Mouse (Mus musculus): ENCODE results near the gene Grasp. TPM values are rescaled to one million over a fixed set of nuclear protein-coding genes. Genes with fewer than 3 reads are reported as not detected.

The Grasp gene
- polyA plus RNA-seq, 1 experiment from 2014 or later: 15.1 TPM

DNA sequence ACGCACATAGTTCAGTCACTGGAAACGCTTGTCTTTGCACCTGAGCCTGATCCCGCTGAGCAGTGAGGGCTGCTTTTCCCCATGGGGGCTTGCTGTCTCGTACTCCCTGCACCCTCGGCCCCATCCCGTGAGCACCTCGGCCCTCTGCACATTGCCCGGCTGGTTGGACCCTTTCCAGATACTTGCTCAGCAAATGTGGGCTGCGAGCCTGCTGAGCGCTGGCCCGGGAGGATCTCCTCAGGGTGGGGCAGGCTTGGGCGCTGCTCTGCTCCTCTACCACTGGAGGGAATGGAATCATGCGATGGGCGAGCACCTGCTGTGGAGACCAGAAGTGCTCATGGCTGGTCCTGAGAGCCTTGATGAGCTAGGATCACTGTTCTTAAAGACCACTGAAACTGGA lies 11.6 kb upstream of the Grasp start:
- 67% methylated on average over 14 of the region's 14 CpGs for WGBS
- Histone ChIP-seq H3K4me2 (replicated peaks) (no peak overlapping the region), H3K27ac (replicated peaks) (no peak overlapping the region), H3K9me3 (replicated peaks) (no peaks in the 10 kb centered on the region), H3K36me3 (peaks cover 48% of the 10 kb centered on the region), H3K9ac (no peak overlapping the region), H3K4me1 (peaks cover 4% of the 10 kb centered on the region; the same call in 1 of the 2 replicates), H3K4me3 (replicated peaks) (no peak overlapping the region), H3K27me3 (no peaks in the 10 kb centered on the region)
- ATAC-seq (ENCODE audit: insufficient number of reproducible peaks, low FRiP score, low TSS enrichment, low read depth): peak; percentile 58; the same call in 1 of the 2 replicates

DNA sequence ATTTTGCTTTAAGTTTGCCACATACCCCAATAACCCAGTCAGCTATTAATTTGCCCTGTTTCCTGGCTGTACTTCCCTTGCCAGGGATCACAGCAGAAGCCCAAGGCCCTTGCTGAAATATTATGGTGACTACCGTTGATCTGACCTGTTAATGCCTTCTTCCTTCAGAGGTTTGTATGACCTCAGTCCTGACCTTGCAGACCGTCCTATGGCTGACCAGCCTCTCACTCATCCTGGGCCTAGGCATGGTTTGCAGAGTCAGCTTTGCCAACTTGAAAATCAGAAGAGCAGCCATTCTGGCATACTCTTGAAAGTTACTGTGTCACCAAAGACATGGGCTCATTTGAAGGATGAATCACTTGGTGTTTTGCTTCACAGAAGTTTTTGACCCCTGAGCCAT lies 8.9 kb upstream of the Grasp start:
- no peak overlapping the region for H3K9ac ChIP-seq
- peaks cover 26% of the 10 kb centered on the region for H3K36me3 ChIP-seq
- H3K4me3 ChIP-seq (replicated peaks): no peak overlapping the region
- no peak for ATAC-seq (ENCODE audit: insufficient number of reproducible peaks, low FRiP score, low TSS enrichment, low read depth)
- no peaks in the 10 kb centered on the region for H3K27me3 ChIP-seq
- H3K27ac ChIP-seq (replicated peaks): no peak overlapping the region
- peaks cover 10% of the 10 kb centered on the region for H3K4me1 ChIP-seq
- H3K4me2 ChIP-seq (replicated peaks): no peak overlapping the region
- WGBS: 70% methylated on average over 2 of the region's 2 CpGs
- no peaks in the 10 kb centered on the region for H3K9me3 ChIP-seq (replicated peaks)

DNA sequence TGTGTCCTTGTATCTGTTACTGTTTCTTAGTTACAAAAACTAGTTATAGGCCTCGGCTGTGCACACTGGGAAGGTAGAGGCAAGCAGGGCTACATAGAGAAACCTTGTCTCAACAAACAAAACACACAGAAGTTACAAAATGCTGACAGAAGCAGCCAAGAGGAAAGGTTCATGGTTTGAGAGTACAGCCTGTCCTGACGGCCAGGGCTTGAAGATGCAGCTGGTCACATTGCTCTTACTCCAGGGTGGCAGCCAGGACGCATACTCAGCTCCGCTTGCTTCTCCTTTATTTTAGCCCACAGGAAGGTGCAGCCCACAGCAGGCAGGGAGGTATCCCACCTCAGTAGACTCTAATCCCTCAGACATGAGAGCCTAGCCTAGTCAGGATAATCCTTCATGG lies 8.0 kb upstream of the Grasp start:
- 72% methylated on average over 4 of the region's 4 CpGs for WGBS
- ATAC-seq (ENCODE audit: insufficient number of reproducible peaks, low FRiP score, low TSS enrichment, low read depth): no peak

DNA sequence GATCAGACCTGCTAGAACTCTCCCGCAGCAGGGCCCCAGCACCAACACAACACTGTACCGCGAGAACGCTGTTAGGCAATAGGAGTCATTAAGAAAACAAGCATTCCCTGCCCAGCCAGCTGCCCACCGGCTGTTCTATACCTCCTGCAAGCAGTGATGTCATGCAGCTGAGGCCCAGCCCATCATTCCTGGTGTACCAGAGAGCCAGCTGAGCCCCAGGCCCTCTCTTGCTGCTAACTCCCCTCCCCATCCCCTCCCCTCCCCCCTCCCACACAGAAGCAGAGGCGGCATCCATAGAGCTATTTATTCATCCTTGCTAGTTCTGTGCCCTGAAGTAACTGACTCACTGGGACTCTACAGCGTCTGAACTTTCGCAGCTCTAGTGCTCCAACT lies 3.1 kb upstream of the Grasp start:
- Histone ChIP-seq H3K4me3 (replicated peaks) (peak overlapping the region; percentile 26; the same call in 1 of the 2 replicates), H3K9me3 (replicated peaks) (no peaks in the 10 kb centered on the region), H3K9ac (no peak overlapping the region), H3K27me3 (no peaks in the 10 kb centered on the region), H3K27ac (replicated peaks) (peak overlapping the region; percentile 88), H3K4me2 (replicated peaks) (peak overlapping the region; percentile 37), H3K4me1 (peaks cover 58% of the 10 kb centered on the region), H3K36me3 (no peaks in the 10 kb centered on the region)
- WGBS: 2% methylated on average over 8 of the region's 8 CpGs
- ATAC-seq (ENCODE audit: insufficient number of reproducible peaks, low FRiP score, low TSS enrichment, low read depth): peak; percentile 69

More for the DNA sequence above, 8.0 kb upstream of the Grasp start:
- H3K9me3 ChIP-seq (replicated peaks): no peaks in the 10 kb centered on the region
- no peak overlapping the region for H3K9ac ChIP-seq
- no peaks in the 10 kb centered on the region for H3K27me3 ChIP-seq
- peaks cover 17% of the 10 kb centered on the region for H3K36me3 ChIP-seq
- H3K4me3 ChIP-seq (replicated peaks): no peak overlapping the region
- no peak overlapping the region for H3K27ac ChIP-seq (replicated peaks)
- no peak overlapping the region for H3K4me2 ChIP-seq (replicated peaks)
- peaks cover 19% of the 10 kb centered on the region for H3K4me1 ChIP-seq

DNA sequence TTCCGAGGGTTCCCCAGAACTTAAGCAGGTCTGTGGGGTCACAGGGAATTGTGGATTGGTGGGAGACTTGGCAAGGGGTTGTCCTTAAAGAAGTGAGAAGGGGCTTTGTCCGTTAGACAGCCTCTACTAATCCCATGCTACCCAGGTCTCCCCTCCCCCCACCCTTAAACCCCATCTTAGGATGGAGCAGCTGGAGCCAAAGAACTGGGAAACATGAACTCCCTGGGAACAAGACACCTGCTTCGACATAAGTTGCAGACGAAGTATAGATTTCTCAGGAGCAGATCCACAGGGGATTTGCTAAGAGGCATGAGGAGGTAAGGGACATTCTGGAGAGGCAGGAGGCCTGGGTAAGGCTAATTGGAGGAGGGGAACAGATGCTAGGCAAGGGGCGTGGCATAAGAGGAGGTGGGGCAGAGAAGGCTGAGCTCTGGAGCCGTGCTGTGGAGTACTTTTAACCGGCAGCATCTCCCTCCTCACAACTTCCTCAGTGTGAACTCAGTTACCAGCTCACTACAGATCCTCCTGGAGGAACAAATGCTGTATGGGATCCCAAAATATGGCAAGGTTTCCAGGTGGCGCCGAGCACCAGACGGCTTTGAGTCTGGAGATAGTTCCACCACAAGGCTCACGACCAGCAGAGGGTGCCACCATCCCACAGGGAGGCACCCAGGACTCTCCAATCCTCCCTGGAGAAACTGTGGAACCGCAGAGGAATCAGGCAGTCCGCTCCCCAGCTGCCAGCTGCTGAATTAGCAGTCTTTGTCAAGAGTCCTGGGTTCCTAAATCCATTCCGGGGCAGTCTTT lies 2.5 kb upstream of the Grasp start:
- peak overlapping the region; percentile 88 for H3K27ac ChIP-seq (replicated peaks)
- 1% methylated on average over 14 of the region's 14 CpGs for WGBS
- H3K4me2 ChIP-seq (replicated peaks): peak overlapping the region; percentile 37
- H3K9me3 ChIP-seq (replicated peaks): no peaks in the 10 kb centered on the region
- peak overlapping the region; percentile 26 for H3K4me3 ChIP-seq (replicated peaks)
- H3K36me3 ChIP-seq: no peaks in the 10 kb centered on the region
- ATAC-seq (ENCODE audit: insufficient number of reproducible peaks, low FRiP score, low TSS enrichment, low read depth): peak; percentile 45; the same call in 1 of the 2 replicates
- H3K27me3 ChIP-seq: no peaks in the 10 kb centered on the region
- H3K4me1 ChIP-seq: peaks cover 62% of the 10 kb centered on the region
- H3K9ac ChIP-seq: no peak overlapping the region

DNA sequence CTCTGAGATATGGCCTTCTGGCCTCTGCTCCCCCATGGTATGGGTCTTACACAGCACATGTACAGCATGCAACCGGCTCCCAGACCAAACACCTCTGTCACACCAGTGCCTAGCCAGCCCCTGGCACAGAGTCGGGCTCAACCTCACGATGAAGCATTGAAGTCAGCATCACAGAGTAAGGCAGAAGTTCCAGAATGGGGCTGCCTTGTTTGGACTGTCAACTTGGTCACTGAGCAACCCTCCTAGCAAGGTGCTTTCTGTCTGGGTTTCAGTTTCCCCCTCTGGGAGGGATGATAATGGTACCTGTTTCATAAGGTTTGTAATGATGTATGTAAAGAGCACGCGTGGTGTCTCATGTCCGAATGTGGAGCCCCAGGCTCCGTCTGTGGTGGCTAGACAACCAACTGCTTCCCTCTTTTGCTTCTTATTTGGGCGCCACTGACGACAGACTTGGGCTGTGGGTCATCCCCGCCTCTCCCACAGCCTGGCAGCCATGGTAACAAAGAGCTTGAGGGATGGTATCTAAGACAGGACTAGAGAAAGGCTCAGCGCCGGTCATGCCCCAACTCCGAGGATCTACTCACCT lies 998 bp upstream of the Grasp start:
- no peak for ATAC-seq (ENCODE audit: insufficient number of reproducible peaks, low FRiP score, low TSS enrichment, low read depth)
- H3K4me2 ChIP-seq (replicated peaks): peak overlapping the region; percentile 88; the same call in 1 of the 2 replicates
- 51% methylated on average over 13 of the region's 13 CpGs for WGBS
- H3K4me1 ChIP-seq: peaks cover 77% of the 10 kb centered on the region
- no peaks in the 10 kb centered on the region for H3K9me3 ChIP-seq (replicated peaks)
- H3K27ac ChIP-seq (replicated peaks): 0 out of 2 replicates have a peak overlapping the region, but pooled peaks have one; percentile 88
- no peak overlapping the region for H3K4me3 ChIP-seq (replicated peaks)
- H3K9ac ChIP-seq: no peak overlapping the region
- H3K36me3 ChIP-seq: no peaks in the 10 kb centered on the region
- H3K27me3 ChIP-seq: no peaks in the 10 kb centered on the region

DNA sequence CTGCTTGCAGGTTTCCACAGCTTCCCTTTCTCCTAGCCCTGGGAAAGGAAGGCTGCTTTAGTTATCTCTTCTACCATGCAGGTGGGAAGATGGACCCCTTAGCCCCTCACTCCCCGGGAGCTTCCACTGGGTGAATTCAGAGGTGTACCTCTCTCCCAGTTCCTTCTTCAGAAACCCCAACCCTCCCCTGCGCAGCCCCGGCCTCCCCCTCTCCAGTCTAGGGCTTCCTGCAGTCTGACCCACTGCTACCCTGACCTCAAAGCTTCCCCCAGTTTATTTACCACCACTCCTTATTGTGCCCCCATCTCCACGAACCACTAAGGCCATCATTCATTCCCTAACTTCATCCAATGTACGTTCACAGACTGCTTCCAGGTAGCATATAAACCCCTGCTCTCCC lies 392 bp upstream of the Grasp start:
- 8% methylated on average over 5 of the region's 5 CpGs for WGBS
- ATAC-seq (ENCODE audit: insufficient number of reproducible peaks, low FRiP score, low TSS enrichment, low read depth): no peak
- no peaks in the 10 kb centered on the region for H3K9me3 ChIP-seq (replicated peaks)
- 0 out of 2 replicates have a peak overlapping the region, but pooled peaks have one; percentile 68 for H3K9ac ChIP-seq
- peak overlapping the region; percentile 88 for H3K4me2 ChIP-seq (replicated peaks)
- H3K27me3 ChIP-seq: no peaks in the 10 kb centered on the region
- H3K4me3 ChIP-seq (replicated peaks): peak overlapping the region; percentile 88
- H3K27ac ChIP-seq (replicated peaks): peak overlapping the region; percentile 88; the same call in 1 of the 2 replicates
- H3K36me3 ChIP-seq: no peaks in the 10 kb centered on the region
- peaks cover 83% of the 10 kb centered on the region for H3K4me1 ChIP-seq

DNA sequence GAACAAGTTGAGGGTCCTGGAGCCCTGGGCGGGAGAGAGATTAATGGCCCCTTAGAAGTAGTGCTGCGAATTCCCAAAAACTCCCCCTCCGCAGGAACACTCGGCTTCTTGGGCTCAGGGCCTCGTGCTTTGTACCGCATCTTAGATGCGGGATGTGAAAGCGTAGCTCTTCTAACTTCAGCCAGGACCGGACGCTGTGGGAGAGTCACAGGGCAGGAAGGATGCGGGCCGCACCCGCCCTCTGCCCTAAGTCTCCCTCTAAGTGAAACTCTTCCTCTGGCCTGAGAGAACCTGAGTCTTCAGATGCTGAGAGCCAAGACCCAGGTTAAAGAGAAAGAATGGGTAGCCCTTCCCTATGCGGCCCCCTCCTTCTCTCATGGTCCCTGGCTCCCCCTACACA lies 989 bp downstream of the Grasp start:
- ATAC-seq (ENCODE audit: insufficient number of reproducible peaks, low FRiP score, low TSS enrichment, low read depth): no peak
- Histone ChIP-seq H3K4me1 (peaks cover 90% of the 10 kb centered on the region), H3K9me3 (replicated peaks) (no peaks in the 10 kb centered on the region), H3K36me3 (peaks cover 11% of the 10 kb centered on the region), H3K27ac (replicated peaks) (peak overlapping the region; percentile 88), H3K27me3 (no peaks in the 10 kb centered on the region), H3K9ac (peak overlapping the region; percentile 68), H3K4me2 (replicated peaks) (peak overlapping the region; percentile 88), H3K4me3 (replicated peaks) (peak overlapping the region; percentile 88)
- WGBS: 3% methylated on average over 14 of the region's 14 CpGs

DNA sequence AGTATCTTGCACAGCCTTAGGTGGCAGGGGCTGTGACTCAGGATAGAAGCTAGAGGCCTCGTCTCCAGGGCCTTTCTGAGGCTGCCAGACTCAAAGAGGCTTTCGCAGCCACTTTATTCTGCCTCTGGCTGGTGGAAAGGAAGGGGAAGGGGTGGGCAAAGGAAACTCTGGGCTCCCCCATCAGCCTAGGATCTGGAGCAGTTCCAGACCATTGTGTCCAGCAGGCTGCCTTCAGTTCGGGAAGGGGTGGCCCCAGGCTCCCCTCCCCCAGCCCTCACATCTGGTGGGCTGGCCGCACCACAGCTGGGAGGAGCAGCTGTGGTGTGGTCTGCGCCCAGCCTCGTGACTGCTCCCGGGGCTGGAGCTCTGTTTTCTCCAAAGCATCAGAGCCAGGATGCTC lies 4.0 kb downstream of the Grasp start:
- H3K27ac ChIP-seq (replicated peaks): peak overlapping the region; percentile 87
- H3K36me3 ChIP-seq: peaks cover 24% of the 10 kb centered on the region
- H3K9me3 ChIP-seq (replicated peaks): no peaks in the 10 kb centered on the region
- 12% methylated on average over 7 of the region's 7 CpGs for WGBS
- H3K9ac ChIP-seq: no peak overlapping the region
- H3K4me1 ChIP-seq: peaks cover 75% of the 10 kb centered on the region
- peak; percentile 73; the same call in 1 of the 2 replicates for ATAC-seq (ENCODE audit: insufficient number of reproducible peaks, low FRiP score, low TSS enrichment, low read depth)
- H3K4me3 ChIP-seq (replicated peaks): no peak overlapping the region
- no peaks in the 10 kb centered on the region for H3K27me3 ChIP-seq
- H3K4me2 ChIP-seq (replicated peaks): peak overlapping the region; percentile 37

DNA sequence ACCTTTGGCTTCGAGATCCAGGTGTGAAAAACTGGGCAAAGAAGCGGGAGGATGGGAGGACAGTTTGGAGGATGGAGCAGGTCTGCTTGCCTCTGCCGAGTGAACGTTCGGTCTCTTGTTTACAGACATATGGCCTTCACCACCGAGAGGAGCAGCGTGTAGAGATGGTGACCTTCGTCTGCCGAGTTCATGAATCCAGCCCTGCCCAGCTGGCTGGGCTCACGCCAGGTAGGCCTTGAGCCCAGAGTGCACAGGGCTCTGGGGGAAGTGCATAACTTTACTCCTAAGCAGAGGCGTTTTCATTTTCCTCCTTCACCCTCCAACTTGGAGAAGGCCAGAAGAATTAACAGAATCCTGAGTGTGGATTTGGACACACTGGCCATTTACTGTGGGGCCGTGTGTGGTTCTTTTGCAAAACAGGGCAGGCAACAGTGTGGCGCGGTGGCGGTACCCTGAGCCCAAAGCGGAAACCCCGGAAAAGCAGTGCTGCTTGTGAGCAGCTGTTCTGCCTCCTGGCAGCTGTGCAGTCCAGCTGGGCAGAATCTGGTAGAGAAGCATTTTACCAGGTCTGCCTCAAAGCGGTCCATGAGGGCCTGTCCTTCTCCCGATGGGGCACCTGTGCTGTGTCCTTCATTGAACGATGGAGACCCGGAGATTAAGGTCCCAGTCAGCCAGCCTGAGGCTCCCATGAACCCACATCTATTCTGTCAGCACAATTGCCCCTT lies 5.0 kb downstream of the Grasp start:
- H3K9me3 ChIP-seq (replicated peaks): no peaks in the 10 kb centered on the region
- peak overlapping the region; percentile 87 for H3K27ac ChIP-seq (replicated peaks)
- ATAC-seq (ENCODE audit: insufficient number of reproducible peaks, low FRiP score, low TSS enrichment, low read depth): no peak
- H3K4me1 ChIP-seq: peaks cover 66% of the 10 kb centered on the region
- H3K4me3 ChIP-seq (replicated peaks): no peak overlapping the region
- H3K4me2 ChIP-seq (replicated peaks): no peak overlapping the region
- H3K36me3 ChIP-seq: peaks cover 24% of the 10 kb centered on the region
- no peaks in the 10 kb centered on the region for H3K27me3 ChIP-seq
- H3K9ac ChIP-seq: no peak overlapping the region
- 75% methylated on average over 21 of the region's 21 CpGs for WGBS

DNA sequence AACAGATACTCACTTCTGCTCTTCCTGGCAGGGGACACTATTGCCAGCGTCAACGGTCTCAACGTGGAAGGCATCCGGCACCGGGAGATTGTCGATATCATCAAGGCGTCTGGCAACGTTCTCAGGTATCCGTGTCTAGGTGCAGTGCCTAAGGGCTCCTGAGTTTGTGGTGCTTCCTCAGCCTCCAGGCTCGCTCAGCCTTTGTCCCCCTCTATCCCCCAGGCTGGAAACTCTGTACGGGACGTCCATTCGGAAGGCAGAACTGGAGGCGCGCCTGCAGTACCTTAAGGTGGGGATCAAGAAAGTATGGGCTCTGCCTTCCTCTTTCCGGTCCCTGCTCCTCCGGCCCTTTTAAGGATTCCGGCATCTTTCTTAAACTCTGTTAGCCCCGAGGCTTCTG lies 6.5 kb downstream of the Grasp start:
- 93% methylated on average over 19 of the region's 19 CpGs for WGBS
- H3K36me3 ChIP-seq: peaks cover 24% of the 10 kb centered on the region
- no peak overlapping the region for H3K4me3 ChIP-seq (replicated peaks)
- H3K27me3 ChIP-seq: no peaks in the 10 kb centered on the region
- H3K27ac ChIP-seq (replicated peaks): no peak overlapping the region
- no peak overlapping the region for H3K9ac ChIP-seq
- ATAC-seq (ENCODE audit: insufficient number of reproducible peaks, low FRiP score, low TSS enrichment, low read depth): no peak
- no peak overlapping the region for H3K4me2 ChIP-seq (replicated peaks)
- no peaks in the 10 kb centered on the region for H3K9me3 ChIP-seq (replicated peaks)
- H3K4me1 ChIP-seq: peaks cover 68% of the 10 kb centered on the region
